Mouse (Mus musculus) C2C12 (cell line): ENCODE measurements around the gene Agap1. TPM values are rescaled to one million over a fixed set of nuclear protein-coding genes. Genes with fewer than 3 reads are reported as not detected.

ENCODE experiments used
- H3K27me3 ChIP-seq: one replicate; pipeline ENCODE4 v1.6.1; 2011; ENCODE audit not compliant: control insufficient read depth, insufficient read depth, insufficient read length
- H3K36me3 ChIP-seq: one replicate; pipeline ENCODE4 v1.6.1; 2011; ENCODE audit not compliant: control insufficient read depth, insufficient read depth
- H3K4me3 ChIP-seq: one replicate; pipeline ENCODE4 v1.5.1; 2011; ENCODE audit warnings: mild to moderate bottlenecking, control low read depth; ENCODE audit not compliant: poor library complexity, insufficient read depth, severe bottlenecking
- H3K79me2 ChIP-seq: one replicate; pipeline ENCODE4 v1.6.1; 2011; ENCODE audit not compliant: control insufficient read depth, insufficient read depth
- H3K79me3 ChIP-seq: one replicate; pipeline ENCODE4 v1.6.1; 2011; ENCODE audit warnings: low read depth, control low read depth
- H3ac ChIP-seq: one replicate; pipeline ENCODE3; 2011; ENCODE audit warnings: low read depth; ENCODE audit not compliant: control insufficient read depth, insufficient read length
- CEBPB ChIP-seq: IDR thresholded peaks from one replicate; pipeline ENCODE4 v1.6.1; 2011; ENCODE audit warnings: low read depth, mild to moderate bottlenecking, control low read depth, moderate library complexity
- CTCF ChIP-seq: IDR thresholded peaks from one replicate; pipeline ENCODE4 v1.5.1; 2011; ENCODE audit not compliant: control insufficient read depth, insufficient read depth, insufficient read length
- FOSL1 ChIP-seq: IDR thresholded peaks from one replicate; pipeline ENCODE4 v1.8.0; 2011; ENCODE audit warnings: mild to moderate bottlenecking, low read length; ENCODE audit not compliant: poor library complexity, insufficient read depth, severe bottlenecking
- MAX ChIP-seq: IDR thresholded peaks from one replicate; pipeline ENCODE4 v1.6.1; 2011; ENCODE audit warnings: mild to moderate bottlenecking, control low read depth
- MYOD1 ChIP-seq: IDR thresholded peaks from one replicate; pipeline ENCODE4 v1.6.1; 2011; ENCODE audit warnings: low read depth; ENCODE audit not compliant: control insufficient read depth, insufficient read length
- MYOG ChIP-seq: IDR thresholded peaks from one replicate; pipeline ENCODE4 v1.6.1; 2011; ENCODE audit not compliant: control insufficient read depth, insufficient read length; ENCODE audit errors: extremely low read depth
- USF1 ChIP-seq: IDR thresholded peaks from one replicate; pipeline ENCODE4 v1.6.1; 2011; ENCODE audit warnings: low read depth, mild to moderate bottlenecking, control low read depth, moderate library complexity
- polyA plus RNA-seq: library from polyadenylated mRNA; unstranded; fragments of >200 nt; fragmentation: generic; extraction: Trizol; gene quantifications from one replicate; pipeline ENCODE4 v1.2.1, GENCODE M21; 2012; ENCODE audit warnings: missing spikeins

Gene Agap1
- polyA plus RNA-seq, 1 experiment = 14.0 TPM

GRCm38 (mm10) chr1:89509196-89509595, 54.6 kb downstream of the Agap1 start:
- TF ChIP-seq MYOD1 = no peak
- TF ChIP-seq CEBPB = no peak
- no peak for TF ChIP-seq CTCF
- TF ChIP-seq USF1 = no peak
- peaks cover 28% of the 10 kb centered on the region for H3K79me2 ChIP-seq
- peaks cover 12% of the 10 kb centered on the region for H3K79me3 ChIP-seq
- no peaks in the 10 kb centered on the region for H3K36me3 ChIP-seq
- no peak overlapping the region for H3ac ChIP-seq
- no peak overlapping the region for H3K4me3 ChIP-seq
- no peaks in the 10 kb centered on the region for H3K27me3 ChIP-seq

- peaks cover 12% of the 10 kb centered on the region for H3K79me3 ChIP-seq
- no peak overlapping the region for H3K4me3 ChIP-seq
- peaks cover 29% of the 10 kb centered on the region for H3K79me2 ChIP-seq
- H3K36me3 ChIP-seq = no peaks in the 10 kb centered on the region
- no peaks in the 10 kb centered on the region for H3K27me3 ChIP-seq
- H3ac ChIP-seq = no peak overlapping the region
- TF ChIP-seq MYOD1 (peak; percentile 62), USF1 (no peak)
These were observed 55.2 kb downstream of the Agap1 start for GRCm38 (mm10) chr1:89509763-89510340.

- Histone ChIP-seq H3K27me3 (no peaks in the 10 kb centered on the region), H3K36me3 (no peaks in the 10 kb centered on the region), H3K79me2 (peaks cover 37% of the 10 kb centered on the region), H3ac (no peak overlapping the region), H3K79me3 (peaks cover 12% of the 10 kb centered on the region), H3K4me3 (no peak overlapping the region)
- no peak for TF ChIP-seq MYOG
- TF ChIP-seq USF1 = no peak
- no peak for TF ChIP-seq CEBPB
- no peak for TF ChIP-seq FOSL1
- TF ChIP-seq MAX = no peak
- TF ChIP-seq MYOD1 = no peak
- TF ChIP-seq CTCF = no peak
These were observed 56.1 kb downstream of the Agap1 start for GRCm38 (mm10) chr1:89510731-89511130.

- Histone ChIP-seq H3K79me3 (peaks cover 8% of the 10 kb centered on the region), H3ac (no peak overlapping the region), H3K27me3 (no peaks in the 10 kb centered on the region), H3K4me3 (no peak overlapping the region), H3K36me3 (no peaks in the 10 kb centered on the region), H3K79me2 (peaks cover 47% of the 10 kb centered on the region)
- TF ChIP-seq MYOD1 = no peak
- no peak for TF ChIP-seq MYOG
- no peak for TF ChIP-seq USF1
- TF ChIP-seq CEBPB = no peak
- no peak for TF ChIP-seq CTCF
- no peak for TF ChIP-seq FOSL1
- TF ChIP-seq MAX = no peak
These were observed 59.1 kb downstream of the Agap1 start for GRCm38 (mm10) chr1:89513616-89514283.

GRCm38 (mm10) chr1:89515808-89516560, 61.4 kb downstream of the Agap1 start:
- no peaks in the 10 kb centered on the region for H3K27me3 ChIP-seq
- H3K36me3 ChIP-seq = no peaks in the 10 kb centered on the region
- H3K4me3 ChIP-seq = no peak overlapping the region
- H3K79me2 ChIP-seq = peaks cover 60% of the 10 kb centered on the region
- H3ac ChIP-seq = no peak overlapping the region
- peaks cover 6% of the 10 kb centered on the region for H3K79me3 ChIP-seq
- TF ChIP-seq USF1 = no peak
- TF ChIP-seq CEBPB = no peak

GRCm38 (mm10) chr1:89517817-89518216, 63.2 kb downstream of the Agap1 start:
- no peak overlapping the region for H3K4me3 ChIP-seq
- H3K79me3 ChIP-seq = peaks cover 3% of the 10 kb centered on the region
- no peak overlapping the region for H3ac ChIP-seq
- H3K79me2 ChIP-seq = peaks cover 57% of the 10 kb centered on the region
- H3K36me3 ChIP-seq = no peaks in the 10 kb centered on the region
- TF ChIP-seq CEBPB (no peak), MYOD1 (no peak), MYOG (no peak), MAX (no peak), FOSL1 (no peak), USF1 (no peak), CTCF (no peak)
- no peaks in the 10 kb centered on the region for H3K27me3 ChIP-seq
